Mouse (Mus musculus) MEL-GATA-1-ER (cell line): Measurements from ENCODE around the gene Fbf1.

Experiments used
- DNase-seq: peaks from one replicate; pipeline ENCODE4 v3.0.0-alpha.2; 2012; ENCODE audit warnings: low read depth; ENCODE audit errors: extremely low read depth

Gene Fbf1

DNA sequence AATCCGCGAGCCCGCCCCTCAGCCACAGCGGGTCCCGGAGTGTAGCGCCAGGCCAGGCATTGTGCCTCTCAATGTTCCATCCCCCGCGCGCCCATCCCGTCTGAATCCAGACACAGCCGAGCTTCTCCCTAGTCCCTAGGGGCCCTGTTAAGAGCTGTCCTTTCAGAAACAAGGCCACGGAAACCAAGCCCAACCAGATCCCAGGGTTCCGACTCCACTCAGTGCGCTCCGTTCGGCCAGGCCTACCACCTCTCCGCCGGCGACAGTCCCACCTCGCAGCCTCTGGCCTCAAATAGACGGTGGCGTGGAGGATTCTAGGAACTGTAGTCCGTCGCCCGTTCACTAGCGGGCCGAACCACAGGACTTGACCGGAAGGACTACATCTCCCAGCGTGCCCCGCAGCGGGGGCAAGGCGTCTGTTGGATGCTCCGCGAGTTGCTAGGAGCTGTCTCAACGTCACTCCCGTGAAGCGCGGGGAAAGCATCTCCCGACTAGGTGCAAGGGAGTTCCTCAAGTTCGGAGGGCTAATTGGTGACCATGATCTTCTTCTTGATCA lies at the start of gene Fbf1:
TSS of gene Fbf1 (minus strand) at position 283 of the 556 bp plus-strand sequence.
- DNase-seq: peak; percentile 94

GRCm38 (mm10) chr11:116216549-116216948 lies 48.6 kb upstream of the Fbf1 start:
- DNase-seq: no peak

GRCm38 (mm10) chr11:116215991-116216390 lies 48.0 kb upstream of the Fbf1 start:
- DNase-seq: no peak

DNA sequence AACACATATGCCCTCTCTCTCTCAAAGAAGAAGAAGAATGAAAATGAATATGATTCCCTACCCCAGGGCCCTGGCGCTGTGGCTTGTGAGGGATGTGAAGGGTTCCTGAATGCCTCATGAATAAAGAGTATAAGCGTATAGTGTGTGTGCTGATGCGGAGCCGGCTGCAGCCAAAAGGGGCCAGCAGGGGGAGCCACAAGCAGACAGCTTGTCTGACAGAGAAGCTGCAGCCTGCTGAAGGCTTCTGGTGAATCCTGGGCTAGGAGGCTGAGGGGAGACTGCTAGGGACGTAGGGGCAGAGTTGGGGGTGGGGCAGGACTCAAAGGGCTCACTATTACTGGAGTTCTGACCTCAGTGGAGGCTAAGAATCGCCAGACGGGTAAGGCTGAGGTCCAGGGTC lies 47.2 kb upstream of the Fbf1 start:
- DNase-seq: no peak

GRCm38 (mm10) chr11:116213877-116214510 lies 46.0 kb upstream of the Fbf1 start:
- DNase-seq: no peak

DNA sequence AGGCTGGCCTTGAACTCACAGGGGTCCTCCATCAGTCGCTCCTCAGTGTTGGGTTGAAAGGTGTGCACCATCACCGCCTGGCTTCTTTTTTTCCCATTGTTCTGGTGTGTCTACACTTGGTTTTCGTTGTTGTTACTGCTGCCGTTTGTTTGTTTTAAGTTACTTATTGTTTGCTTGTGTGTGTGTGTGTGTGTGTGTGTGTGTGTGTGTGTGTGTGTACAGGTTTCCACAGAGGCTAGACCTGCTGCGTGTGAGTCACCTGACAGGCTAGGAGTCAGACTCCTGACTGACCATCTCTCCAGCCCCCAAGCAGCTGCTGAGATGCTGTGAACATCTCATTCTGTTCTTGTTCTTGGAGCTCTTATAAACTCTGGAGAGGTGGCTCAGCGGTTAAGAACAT lies 44.9 kb upstream of the Fbf1 start:
- DNase-seq: no peak

DNA sequence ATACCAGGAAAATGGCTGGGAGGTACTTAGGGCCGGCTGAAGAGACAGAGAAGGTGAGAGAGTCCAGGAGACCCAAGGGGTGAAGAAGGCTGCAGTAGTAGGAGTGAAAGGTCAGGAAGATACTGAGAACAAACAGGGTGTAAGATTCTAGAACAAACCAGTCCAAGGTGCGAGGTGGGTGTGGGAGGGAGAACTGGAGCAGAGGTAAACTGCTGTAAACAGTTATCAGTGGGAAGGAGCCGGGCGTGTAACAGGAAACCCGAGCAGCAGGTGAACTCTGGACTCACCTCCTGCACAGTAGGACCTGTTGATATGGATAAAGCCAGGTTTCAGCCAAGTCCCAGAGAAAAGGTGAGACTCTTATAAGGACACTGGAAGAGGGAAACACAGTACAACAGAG lies 42.7 kb upstream of the Fbf1 start:
- no peak for DNase-seq

DNA sequence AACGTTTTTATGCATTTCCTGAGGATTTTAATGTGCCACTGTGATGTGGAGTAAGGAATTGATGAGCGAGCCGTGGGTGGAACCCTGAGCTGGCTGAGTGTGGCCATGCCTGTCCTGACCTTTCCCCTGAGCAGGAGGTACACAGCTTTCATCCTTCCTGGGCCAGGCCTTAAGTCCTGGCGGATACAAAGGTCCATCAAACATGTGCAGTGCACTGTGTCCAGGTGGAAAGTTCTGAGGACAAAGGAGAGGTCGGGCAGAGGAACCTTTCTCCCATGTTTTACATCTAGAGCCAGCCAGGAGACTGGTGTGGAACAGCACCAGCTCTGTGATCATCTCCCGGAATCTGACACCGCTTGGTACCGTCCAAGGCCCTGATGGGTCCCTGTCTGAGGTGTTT lies 41.3 kb upstream of the Fbf1 start:
- DNase-seq: no peak

DNA sequence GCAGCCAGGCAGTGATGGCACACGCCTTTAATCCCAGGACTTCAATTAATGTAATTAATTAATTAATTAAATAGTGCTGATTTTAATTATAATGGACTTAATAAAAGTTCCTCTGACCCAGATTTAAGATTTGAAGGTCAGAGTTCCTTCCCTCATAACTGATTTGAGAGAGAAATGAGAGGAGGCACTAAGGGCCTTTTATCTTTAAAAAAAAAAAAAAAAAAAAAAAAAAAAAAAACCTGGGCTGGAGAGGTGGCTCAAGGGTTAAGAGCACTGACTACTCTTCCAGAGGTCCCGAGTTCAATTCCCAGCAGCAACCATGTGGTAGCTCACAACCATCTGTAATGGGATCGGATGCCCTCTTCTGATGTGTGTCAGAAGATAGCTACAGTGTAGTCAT lies 40.7 kb upstream of the Fbf1 start:
- no peak for DNase-seq

DNA sequence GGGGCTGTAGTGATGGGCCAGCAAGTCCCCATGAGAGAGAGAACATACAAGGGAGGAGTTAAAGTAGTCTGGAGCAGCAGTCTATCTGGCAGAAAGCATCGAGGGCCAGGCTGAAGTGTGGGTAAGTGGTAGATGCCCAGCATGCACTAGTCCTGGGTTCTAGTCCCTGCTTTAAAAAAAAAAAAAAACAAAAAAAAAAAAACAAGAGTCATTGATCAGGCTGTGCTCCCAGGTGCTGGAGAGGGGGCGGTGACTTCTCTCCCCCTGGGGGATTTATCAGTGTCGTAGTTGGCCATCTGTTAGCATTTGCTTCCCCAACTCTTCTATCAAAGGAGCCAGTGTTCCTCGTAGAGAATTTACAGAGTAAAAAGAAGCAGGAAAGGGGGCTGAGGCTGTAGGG lies 38.7 kb upstream of the Fbf1 start:
- DNase-seq: no peak

DNA sequence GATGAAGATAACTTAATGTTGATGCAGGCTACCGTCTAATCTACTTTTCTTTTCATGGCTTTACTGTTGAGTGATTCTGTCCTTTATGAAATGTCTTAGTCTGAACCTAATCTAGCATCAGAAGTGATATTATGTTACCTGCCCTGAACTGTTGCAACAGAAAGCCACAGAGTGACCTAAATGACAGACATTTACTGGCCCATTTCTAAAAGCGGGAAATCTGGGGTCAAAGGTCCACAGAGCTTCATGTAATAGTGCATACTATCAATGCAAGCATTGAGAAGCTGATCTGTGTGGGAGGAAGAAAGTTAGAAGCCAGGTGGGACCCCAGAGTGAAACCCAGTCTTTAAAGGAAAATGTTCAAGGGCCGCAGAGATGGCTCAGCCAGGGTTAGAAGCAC lies 35.2 kb upstream of the Fbf1 start:
- no peak for DNase-seq

DNA sequence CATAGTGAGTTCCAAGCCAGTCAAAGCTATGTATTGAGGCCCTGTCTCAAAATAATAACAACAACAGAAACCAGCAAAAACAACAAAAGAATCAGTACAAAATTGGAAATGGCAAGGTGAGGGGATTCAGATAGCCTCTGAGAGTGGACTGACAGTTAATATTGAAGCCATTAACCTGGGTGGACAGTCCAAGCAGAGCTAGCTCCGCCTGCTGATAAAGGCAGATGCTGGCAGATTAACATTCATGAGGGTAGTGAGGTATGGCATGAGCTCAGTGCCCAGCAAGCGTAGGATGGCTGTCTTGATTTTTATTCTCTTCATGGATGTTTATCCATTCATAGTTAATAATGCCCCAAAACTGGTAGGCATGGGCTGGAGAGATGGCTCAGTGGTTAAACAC lies 33.2 kb upstream of the Fbf1 start:
- no peak for DNase-seq

DNA sequence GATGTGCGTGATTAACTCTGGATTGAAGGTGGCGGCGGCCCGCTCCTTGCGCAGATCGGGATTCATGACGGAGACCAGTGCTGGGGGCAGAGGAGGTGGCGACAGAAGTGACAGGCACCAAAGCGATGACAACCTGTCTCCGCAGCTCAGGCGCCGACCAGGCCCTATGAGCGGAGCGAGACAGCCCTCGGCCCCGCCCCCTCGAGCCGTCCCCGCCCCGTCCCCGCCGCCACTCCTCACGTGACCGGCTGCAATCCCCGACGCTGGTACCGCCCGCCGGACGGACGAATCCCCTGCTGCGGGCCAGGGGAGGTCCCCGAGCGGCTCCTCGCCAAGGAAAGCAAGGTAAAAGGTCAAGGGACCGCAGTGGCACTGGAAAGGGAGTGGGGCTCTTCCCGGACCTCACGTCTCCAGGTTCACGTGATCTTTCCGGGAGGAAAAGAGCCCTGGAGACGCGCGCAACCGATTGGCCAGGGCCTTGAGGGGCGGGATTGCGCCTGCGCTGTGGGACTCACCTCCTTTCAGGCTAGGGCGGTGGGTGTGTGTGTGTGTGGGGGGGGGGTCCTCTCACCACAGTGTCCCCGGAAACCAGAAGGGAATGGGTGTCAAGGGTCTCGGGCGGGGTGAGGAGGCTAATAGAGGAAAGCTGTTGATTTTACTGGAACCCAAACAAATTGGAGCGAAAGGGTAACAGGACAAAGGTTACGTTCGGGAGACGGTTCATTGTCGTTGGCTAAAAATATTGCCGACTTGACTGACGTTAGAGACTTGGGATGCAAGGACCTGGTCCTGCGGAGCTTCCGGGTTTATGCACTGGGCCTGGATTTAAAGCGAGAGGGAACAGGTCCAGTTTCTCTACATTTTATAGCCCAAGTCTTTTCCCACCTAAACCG lies 30.9 kb upstream of the Fbf1 start, which contains the start of the genes Ten1 and Acox1:
TSS of gene Ten1 (plus strand) at position 217 of the 893 bp plus-strand sequence.
TSS of gene Acox1 (minus strand) at position 407 of the 893 bp plus-strand sequence.
- peak; percentile 79 for DNase-seq

DNA sequence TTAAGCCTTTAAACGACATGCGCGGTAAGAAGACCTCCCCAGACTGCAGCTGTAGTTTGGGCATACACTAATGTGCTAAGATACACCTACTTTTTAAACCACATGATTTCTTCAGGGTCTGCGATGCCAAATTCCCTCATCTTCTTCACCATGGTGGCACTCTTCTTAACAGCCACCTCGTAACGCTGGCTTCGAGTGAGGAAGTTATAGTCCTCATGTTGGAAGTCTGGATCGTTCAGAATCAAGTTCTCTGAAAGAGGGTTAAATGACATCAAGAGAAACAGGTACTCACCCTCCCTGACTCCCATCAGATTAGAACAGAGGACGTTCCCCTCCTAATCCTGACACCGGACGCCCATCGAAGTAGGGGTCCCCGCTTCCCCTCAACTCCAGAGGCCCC lies 30.2 kb upstream of the Fbf1 start:
- DNase-seq: no peak

- no peak for DNase-seq
These were observed 29.6 kb upstream of the Fbf1 start for GRCm38 (mm10) chr11:116197584-116197906.

DNA sequence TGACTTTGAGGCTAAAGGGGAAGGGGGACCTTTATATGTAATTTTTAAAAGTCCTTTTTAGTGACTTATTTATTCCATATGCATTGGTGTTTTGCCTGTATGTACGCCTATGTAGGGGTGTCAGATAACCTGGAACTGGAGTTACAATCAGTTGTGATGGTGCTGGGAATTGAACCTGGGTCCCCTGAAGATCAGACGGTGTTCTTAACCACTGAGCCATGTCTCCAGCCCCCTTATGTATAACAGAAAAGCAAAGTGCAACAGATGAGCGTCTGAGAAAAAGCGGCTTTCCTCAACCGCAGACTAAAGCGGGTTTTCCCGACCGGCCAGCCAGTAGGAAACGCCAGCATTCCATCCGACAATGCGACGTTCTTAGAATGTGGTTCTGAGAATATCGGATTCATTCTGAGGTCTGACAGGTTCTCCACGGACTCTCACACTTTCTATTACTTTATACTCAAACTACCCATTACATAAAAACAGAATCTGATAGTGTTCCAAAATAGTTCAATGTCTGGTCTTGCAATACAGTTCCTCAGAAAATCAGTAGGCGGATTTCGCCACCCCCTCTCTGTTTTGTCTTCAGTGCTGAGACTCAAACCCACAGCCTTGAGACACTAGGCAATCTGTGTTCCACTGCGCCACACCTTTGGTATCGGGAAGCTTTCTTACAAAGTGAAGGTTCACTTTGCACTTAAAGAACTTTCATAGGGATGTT lies 29.1 kb upstream of the Fbf1 start:
- no peak for DNase-seq

GRCm38 (mm10) chr11:116196336-116196735 lies 28.4 kb upstream of the Fbf1 start:
- DNase-seq: no peak

- no peak for DNase-seq
These were observed 27.3 kb upstream of the Fbf1 start for GRCm38 (mm10) chr11:116195252-116195651.

GRCm38 (mm10) chr11:116194619-116195018 lies 26.7 kb upstream of the Fbf1 start:
- no peak for DNase-seq

- no peak for DNase-seq
These were observed 19.4 kb upstream of the Fbf1 start for GRCm38 (mm10) chr11:116187226-116187930.

GRCm38 (mm10) chr11:116186360-116186759 lies 18.4 kb upstream of the Fbf1 start:
- no peak for DNase-seq
